Mouse (Mus musculus) ES-E14 (cell line): ENCODE measurements around the gene Jmjd6.

Experiments
- CHD2 ChIP-seq: IDR thresholded peaks from 2 replicates; pipeline ENCODE4 v1.6.1; 2014; ENCODE audit warnings: mild to moderate bottlenecking, low read depth, low read length, inconsistent platforms
- HCFC1 ChIP-seq: IDR thresholded peaks from 2 replicates; pipeline ENCODE4 v1.6.1; 2012; ENCODE audit warnings: low read length, inconsistent platforms, borderline replicate concordance; ENCODE audit not compliant: insufficient read depth
- MAFK ChIP-seq: IDR thresholded peaks from 2 replicates; pipeline ENCODE4 v1.6.1; 2014; ENCODE audit warnings: mild to moderate bottlenecking, low read depth, low read length, inconsistent platforms; ENCODE audit not compliant: insufficient read depth
- ZC3H11A ChIP-seq: IDR thresholded peaks from 2 replicates; pipeline ENCODE4 v1.6.1; 2012; ENCODE audit warnings: low read depth, mild to moderate bottlenecking, inconsistent platforms, low read length, borderline replicate concordance
- ZNF384 ChIP-seq: IDR thresholded peaks from 2 replicates; pipeline ENCODE4 v1.6.1; 2012; ENCODE audit warnings: low read depth, low read length, inconsistent platforms

DNA sequence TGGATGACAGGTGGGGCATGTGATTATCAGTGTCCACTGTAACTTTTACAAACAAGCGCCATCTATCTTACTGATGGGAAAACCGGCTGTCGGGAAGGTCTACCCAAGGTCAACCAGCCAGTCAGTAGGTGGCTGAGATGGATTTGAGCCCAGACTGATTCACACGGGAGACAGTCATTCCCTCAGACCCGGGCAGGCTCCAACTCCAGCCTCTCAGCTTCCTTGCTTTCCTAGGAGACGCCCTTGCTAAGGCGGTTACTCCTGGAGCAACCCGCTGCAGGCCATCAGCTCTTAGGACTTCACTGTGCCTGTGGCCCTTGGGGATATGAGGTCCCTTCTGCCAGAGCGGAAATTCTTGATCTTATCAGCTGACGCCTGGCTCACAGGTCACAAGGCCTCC lies 21.2 kb upstream of the Jmjd6 start:
- TF ChIP-seq MAFK (no peak), HCFC1 (no peak), CHD2 (no peak), ZNF384 (no peak), ZC3H11A (no peak)
